Comparison of ENCODE assay signal across 8 mouse cellular contexts in the genomic region with DNA sequence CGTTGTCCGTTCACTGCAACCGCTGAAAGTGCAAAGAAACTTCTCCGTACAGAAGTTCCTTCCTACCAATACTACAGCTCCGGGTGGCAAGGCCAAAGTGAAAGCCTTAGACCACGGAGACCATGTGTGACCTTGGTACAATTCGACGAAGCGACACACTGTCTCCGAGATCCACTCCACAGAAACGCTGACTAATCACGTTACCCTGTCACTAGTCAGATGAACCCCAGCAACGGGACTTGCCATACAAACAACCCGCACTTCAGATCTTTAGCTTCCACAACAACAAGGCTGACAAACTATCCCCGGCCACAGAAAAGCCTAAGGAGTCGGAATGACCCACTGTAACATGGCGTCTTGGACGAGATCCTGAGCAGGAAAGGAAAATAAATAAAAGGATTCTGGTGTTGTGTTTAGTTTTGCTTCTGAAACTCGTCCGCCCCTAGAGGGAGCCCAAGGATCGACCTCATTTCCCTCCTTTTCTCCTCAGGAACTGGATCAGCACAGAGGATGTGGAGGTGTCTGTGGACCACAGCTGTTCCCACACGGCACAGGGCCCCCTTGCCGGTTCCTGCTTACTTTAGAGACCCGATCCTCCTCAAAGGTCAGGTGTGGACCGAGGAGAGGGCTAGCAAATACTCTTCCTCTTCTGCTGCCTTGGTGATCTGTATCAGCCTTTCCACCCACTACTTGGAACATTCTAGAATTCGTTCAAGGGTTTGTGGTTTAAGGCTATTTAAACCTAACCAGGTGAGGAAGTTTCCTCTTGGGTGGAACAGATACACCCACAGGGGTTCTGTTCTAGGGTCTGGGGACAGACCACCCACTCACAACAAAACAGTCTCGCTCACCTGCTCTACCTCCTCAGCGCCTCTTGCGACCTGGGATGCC. TPM values are rescaled to one million over a fixed set of nuclear protein-coding genes. Genes with fewer than 3 reads are reported as not detected.
DNase-seq lines count a peak whose midpoint lies in the region; ATAC-seq and TF ChIP-seq lines count a peak whose summit lies in the region.

No protein-coding gene starts in this region.

- peak; percentile 68 for DNase-seq in adrenal gland, postnatal 25 days
- peak; percentile 69 for DNase-seq in embryonic facial prominence, embryonic 11.5 days (ENCODE audit: low spot score)
- peak; percentile 77 to 89 for DNase-seq in heart, adult 18-20 months
- peak; percentile 86 for DNase-seq in kidney, adult 2 months
- DNase-seq in limb, embryonic 14.5 days (ENCODE audit: low spot score) = peak; percentile 53

- no peak for TF ChIP-seq POLR2A in kidney, adult 2 months (IDR thresholded peaks at IDR 0.05; ENCODE audit: low read depth, low read length)
- TF ChIP-seq POLR2A in limb, embryonic 14.5 days (IDR thresholded peaks at IDR 0.05; ENCODE audit: borderline replicate concordance, extremely low read depth, insufficient read depth, insufficient read length) = no peak

- peak; percentile 91 for ATAC-seq in CD4-positive, CD25-positive, alpha-beta regulatory T cell, adult 4 months
- ATAC-seq in embryonic facial prominence, embryonic 11.5 days (replicated peaks; ENCODE audit: insufficient number of reproducible peaks, low FRiP score, low TSS enrichment, low read depth) = no peak; the same call in 1 of the 2 replicates
- ATAC-seq in limb, embryonic 14.5 days (ENCODE audit: low FRiP score, low read depth) = peak; percentile 40; the same call in 1 of the 2 replicates
- ATAC-seq in midbrain, embryonic 15.5 days (replicated peaks) = peak; percentile 43; the same call in 1 of the 2 replicates
- ATAC-seq in stomach, embryonic 16.5 days (ENCODE audit: insufficient read depth, low FRiP score) = peak; percentile 65

- no peak overlapping the region for H3K9ac ChIP-seq in embryonic facial prominence, embryonic 11.5 days (replicated peaks; ENCODE audit: low read length)
- no peak overlapping the region for H3K9ac ChIP-seq in limb, embryonic 14.5 days (ENCODE audit: low read depth, low read length, severe bottlenecking)
- no peak overlapping the region for H3K9ac ChIP-seq in midbrain, embryonic 15.5 days
- peak overlapping the region; percentile 53 for H3K9ac ChIP-seq in stomach, embryonic 16.5 days (ENCODE audit: low read length)

- H3K27me3 ChIP-seq in embryonic facial prominence, embryonic 11.5 days (ENCODE audit: control insufficient read depth, insufficient read depth, low read length) = no peaks in the 10 kb centered on the region
- no peaks in the 10 kb centered on the region for H3K27me3 ChIP-seq in kidney, adult 2 months (replicated peaks; ENCODE audit: control insufficient read depth, insufficient read depth, low read length)
- no peaks in the 10 kb centered on the region for H3K27me3 ChIP-seq in limb, embryonic 14.5 days (ENCODE audit: control insufficient read depth, insufficient read depth, low read length)
- H3K27me3 ChIP-seq in midbrain, embryonic 15.5 days (replicated peaks) = no peaks in the 10 kb centered on the region
- no peaks in the 10 kb centered on the region for H3K27me3 ChIP-seq in stomach, embryonic 16.5 days (ENCODE audit: control insufficient read depth, insufficient read depth, low read length)

- no peaks in the 10 kb centered on the region for H3K9me3 ChIP-seq in embryonic facial prominence, embryonic 11.5 days (replicated peaks; ENCODE audit: control insufficient read depth, low read length)
- H3K9me3 ChIP-seq in limb, embryonic 14.5 days (ENCODE audit: control insufficient read depth, low read length) = no peaks in the 10 kb centered on the region
- H3K9me3 ChIP-seq in midbrain, embryonic 15.5 days = no peaks in the 10 kb centered on the region
- H3K9me3 ChIP-seq in stomach, embryonic 16.5 days (replicated peaks; ENCODE audit: control insufficient read depth, low read length) = no peaks in the 10 kb centered on the region

- no peaks in the 10 kb centered on the region for H3K4me1 ChIP-seq in embryonic facial prominence, embryonic 11.5 days (ENCODE audit: control insufficient read depth, insufficient read depth, low read length)
- 0 out of 2 replicates have a peak, but pooled peaks cover 10% of the 10 kb centered on the region for H3K4me1 ChIP-seq in kidney, adult 2 months (ENCODE audit: control insufficient read depth, insufficient read depth, low read length)
- no peaks in the 10 kb centered on the region for H3K4me1 ChIP-seq in limb, embryonic 14.5 days (ENCODE audit: control insufficient read depth, insufficient read depth, low read length)
- no peaks in the 10 kb centered on the region for H3K4me1 ChIP-seq in midbrain, embryonic 15.5 days
- H3K4me1 ChIP-seq in stomach, embryonic 16.5 days (ENCODE audit: control insufficient read depth, insufficient read depth, low read length) = no peaks in the 10 kb centered on the region

- TF ChIP-seq CTCF in kidney, adult 2 months (conservative IDR thresholded peaks at IDR 0.05; ENCODE audit: insufficient read depth, insufficient read length, low read depth, low read length) = peak; percentile 79

- H3K4me2 ChIP-seq in embryonic facial prominence, embryonic 11.5 days (ENCODE audit: low read depth, low read length) = no peak overlapping the region
- no peak overlapping the region for H3K4me2 ChIP-seq in limb, embryonic 14.5 days (replicated peaks; ENCODE audit: low read depth, low read length, severe bottlenecking)
- H3K4me2 ChIP-seq in midbrain, embryonic 15.5 days = no peak overlapping the region
- peak overlapping the region; percentile 30; the same call in 1 of the 2 replicates for H3K4me2 ChIP-seq in stomach, embryonic 16.5 days (ENCODE audit: low read depth, low read length)

- H3K27ac ChIP-seq in embryonic facial prominence, embryonic 11.5 days (replicated peaks; ENCODE audit: low read depth, low read length) = no peak overlapping the region
- peak overlapping the region; percentile 55 for H3K27ac ChIP-seq in kidney, adult 2 months (ENCODE audit: insufficient read depth, low read depth, low read length)
- no peak overlapping the region for H3K27ac ChIP-seq in limb, embryonic 14.5 days (replicated peaks; ENCODE audit: low read depth, low read length)
- H3K27ac ChIP-seq in midbrain, embryonic 15.5 days = no peak overlapping the region
- peak overlapping the region; percentile 9; the same call in 1 of the 2 replicates for H3K27ac ChIP-seq in stomach, embryonic 16.5 days (ENCODE audit: low read length)

- no peak overlapping the region for H3K4me3 ChIP-seq in embryonic facial prominence, embryonic 11.5 days (ENCODE audit: low read depth, low read length)
- peak overlapping the region; percentile 49 for H3K4me3 ChIP-seq in kidney, adult 2 months (ENCODE audit: insufficient read depth, low read depth, low read length)
- no peak overlapping the region for H3K4me3 ChIP-seq in limb, embryonic 14.5 days (replicated peaks; ENCODE audit: low read length)
- H3K4me3 ChIP-seq in midbrain, embryonic 15.5 days = no peak overlapping the region
- no peak overlapping the region for H3K4me3 ChIP-seq in stomach, embryonic 16.5 days (replicated peaks; ENCODE audit: low read length)

- peaks cover 6% of the 10 kb centered on the region for H3K36me3 ChIP-seq in embryonic facial prominence, embryonic 11.5 days (replicated peaks; ENCODE audit: control insufficient read depth, insufficient read depth, low read depth, low read length)
- H3K36me3 ChIP-seq in kidney, adult 2 months (ENCODE audit: control insufficient read depth, insufficient read depth, low read length) = no peaks in the 10 kb centered on the region
- peaks cover 66% of the 10 kb centered on the region for H3K36me3 ChIP-seq in limb, embryonic 14.5 days (ENCODE audit: control insufficient read depth, insufficient read depth, low read length)
- H3K36me3 ChIP-seq in midbrain, embryonic 15.5 days (replicated peaks) = peaks cover 41% of the 10 kb centered on the region
- H3K36me3 ChIP-seq in stomach, embryonic 16.5 days (ENCODE audit: control insufficient read depth, insufficient read depth, low read length) = no peaks in the 10 kb centered on the region; the same call in 1 of the 2 replicates

- WGBS in embryonic facial prominence, embryonic 11.5 days = 63% methylated on average over 29 of the region's 29 CpGs
- WGBS in kidney, adult 2 months = 26% methylated on average over 29 of the region's 29 CpGs
- 68% methylated on average over 29 of the region's 29 CpGs for WGBS in limb, embryonic 14.5 days
- 72% methylated on average over 29 of the region's 29 CpGs for WGBS in midbrain, embryonic 15.5 days
- WGBS in stomach, embryonic 16.5 days = 49% methylated on average over 29 of the region's 29 CpGs

RNA-seq across cellular contexts. Expression of a gene that starts 14.7 kb away (rescaled TPM):
- 10 to 100 TPM; 10.9 to 12.8 TPM for polyA plus RNA-seq in CD4-positive, CD25-positive, alpha-beta regulatory T cell, adult 4 months (2017; shearing (Covaris generic))
- 16.0 and 22.7 TPM in 2 replicates for total RNA-seq in adrenal gland, postnatal 25 days (2021)
- 35.9 and 40.9 TPM in 2 replicates for polyA plus RNA-seq in embryonic facial prominence, embryonic 11.5 days (2014; fragmentation: Nextera tagmentation; extraction: Ambion mirVana)
- 1 to 10 TPM; 2.1 to 3.3 TPM for total RNA-seq in heart, adult 18-20 months (2021)
- polyA plus RNA-seq in kidney, adult 2 months (2012; rRNA removed) = 5.7 and 6.0 TPM in 2 replicates
- polyA plus RNA-seq in limb, embryonic 14.5 days (2012; rRNA removed) = 52.1 and 56.9 TPM in 2 replicates
- polyA plus RNA-seq in limb, embryonic 14.5 days (2014; fragmentation: Nextera tagmentation; extraction: Ambion mirVana) = 26.0 and 34.1 TPM in 2 replicates
- 88.1 and 88.6 TPM in 2 replicates for polyA plus RNA-seq in midbrain, embryonic 15.5 days (2015; fragmentation: Nextera tagmentation; extraction: Ambion mirVana)
- polyA plus RNA-seq in stomach, embryonic 16.5 days (2015; fragmentation: Nextera tagmentation; extraction: Ambion mirVana) = 9.5 and 10.1 TPM in 2 replicates

RNA-seq across cellular contexts. Expression of a gene that starts 27.2 kb away (rescaled TPM):
- polyA plus RNA-seq in CD4-positive, CD25-positive, alpha-beta regulatory T cell, adult 4 months (2017; shearing (Covaris generic)) = 10 to 100 TPM; 32.6 to 35.3 TPM
- total RNA-seq in adrenal gland, postnatal 25 days (2021) = 58.1 and 60.6 TPM in 2 replicates
- 33.0 and 35.0 TPM in 2 replicates for polyA plus RNA-seq in embryonic facial prominence, embryonic 11.5 days (2014; fragmentation: Nextera tagmentation; extraction: Ambion mirVana)
- total RNA-seq in heart, adult 18-20 months (2021) = 10 to 100 TPM; 30.8 to 32.8 TPM
- 30.9 and 32.7 TPM in 2 replicates for polyA plus RNA-seq in kidney, adult 2 months (2012; rRNA removed)
- 18.7 and 22.8 TPM in 2 replicates for polyA plus RNA-seq in limb, embryonic 14.5 days (2012; rRNA removed)
- polyA plus RNA-seq in limb, embryonic 14.5 days (2014; fragmentation: Nextera tagmentation; extraction: Ambion mirVana) = 35.7 and 42.0 TPM in 2 replicates
- 20.2 and 22.0 TPM in 2 replicates for polyA plus RNA-seq in midbrain, embryonic 15.5 days (2015; fragmentation: Nextera tagmentation; extraction: Ambion mirVana)
- 60.1 and 70.5 TPM in 2 replicates for polyA plus RNA-seq in stomach, embryonic 16.5 days (2015; fragmentation: Nextera tagmentation; extraction: Ambion mirVana)

Comparison
In these comparisons a context has a peak if more than half of its experiments do, and no peak if none do; other contexts are left out.
1. H3K27ac ChIP-seq: peak in kidney, adult 2 months (single experiment) and stomach, embryonic 16.5 days (single experiment); none in embryonic facial prominence, embryonic 11.5 days (single experiment), limb, embryonic 14.5 days (single experiment) and midbrain, embryonic 15.5 days (single experiment).
2. Peak in every context shown above with its lines, with median percentiles within 50 percentile points of each other: DNase-seq.